Mouse (Mus musculus) forebrain, postnatal 0 days (tissue): ENCODE measurements around the gene Gm7173. TPM values are rescaled to one million over a fixed set of nuclear protein-coding genes. Genes with fewer than 3 reads are reported as not detected.
A peak's percentile ranks its signal among the peaks of the same experiment; 100 is the strongest.

Experiments used
- ATAC-seq: fragments of 200-750 bp; cut with Nextera tagmentation; 2 replicates; pipeline ENCODE4 v1.8.0; 2017; ENCODE audit warnings: mild to moderate bottlenecking, moderate library complexity
- DNase-seq: peaks from one replicate; pipeline ENCODE4 v3.0.0-alpha.2; 2015
- H3K27ac ChIP-seq: fragments of 300-500 bp; sonication (generic); 2 replicates; pipeline ENCODE4 v1.5.1; 2014; ENCODE audit warnings: low read depth, mild to moderate bottlenecking, antibody characterized with exemption, low read length, moderate library complexity, mixed read lengths
- H3K27me3 ChIP-seq: fragments of 300-500 bp; sonication (generic); 2 replicates; pipeline ENCODE4 v1.6.1; 2014; ENCODE audit warnings: mild to moderate bottlenecking, low read length, mixed read lengths; ENCODE audit not compliant: insufficient read depth
- H3K36me3 ChIP-seq: fragments of 300-500 bp; sonication (generic); 2 replicates; pipeline ENCODE4 v1.6.1; 2014; ENCODE audit warnings: mild to moderate bottlenecking, moderate library complexity; ENCODE audit not compliant: insufficient read depth
- H3K4me1 ChIP-seq: fragments of 300-500 bp; sonication (generic); 2 replicates; pipeline ENCODE4 v1.6.1; 2014; ENCODE audit warnings: antibody characterized with exemption; ENCODE audit not compliant: insufficient read depth
- H3K4me2 ChIP-seq: fragments of 300-500 bp; sonication (generic); 2 replicates; pipeline ENCODE4 v1.6.1; 2014; ENCODE audit warnings: low read depth, mild to moderate bottlenecking, moderate library complexity
- H3K4me3 ChIP-seq: fragments of 300-500 bp; sonication (generic); 2 replicates; pipeline ENCODE4 v1.5.1; 2014; ENCODE audit warnings: low read depth, low read length, mixed read lengths
- H3K9ac ChIP-seq: fragments of 300-500 bp; sonication (generic); 2 replicates; pipeline ENCODE4 v1.6.1; 2014; ENCODE audit warnings: mild to moderate bottlenecking
- H3K9me3 ChIP-seq: fragments of 300-500 bp; sonication (generic); 2 replicates; pipeline ENCODE4 v1.6.1; 2016; ENCODE audit warnings: low read length
- CTCF ChIP-seq: sonication (generic); IDR thresholded peaks from 2 replicates; pipeline ENCODE4 v1.5.1; 2016; ENCODE audit warnings: antibody characterized with exemption, control low read depth, low read depth
- WGBS: fragments of 180-500 bp; shearing (Covaris S2); extraction: QIAGEN DNeasy Blood & Tissue Kit; methylation state at CpG from one replicate; pipeline ENCODE4 v1.1.7; 2014; 5-methylcytosine and 5-hydroxymethylcytosine counted together
- polyA plus RNA-seq: library from polyadenylated mRNA; unstranded; fragments of >200 nt; fragmentation: Nextera tagmentation; extraction: Ambion mirVana; gene quantifications from 2 replicates; pipeline ENCODE4 v1.2.1, GENCODE M21; 2015
- total RNA-seq: library from RNA; depleted of rRNA; stranded (reverse); fragments of >200 nt; gene quantifications from 2 replicates; pipeline ENCODE4 v1.2.3, GENCODE M21; 2014; rRNA removed

The Gm7173 gene
- total RNA-seq: 1.9 and 6.1 TPM in 2 replicates
- 0.53 and 0.93 TPM in 2 replicates for polyA plus RNA-seq

- ATAC-seq (peak; percentile 84), DNase-seq (peak; percentile 54)
- Histone ChIP-seq H3K4me1 (no peaks in the 10 kb centered on the region), H3K4me3 (peak within 1 kb of the TSS; percentile 38), H3K27me3 (no peaks in the 10 kb centered on the region), H3K9ac (peak within 1 kb of the TSS; percentile 44), H3K9me3 (no peaks in the 10 kb centered on the region), H3K4me2 (peak within 1 kb of the TSS; percentile 46), H3K27ac (0 out of 2 replicates have a peak within 1 kb of the TSS, but pooled peaks have one; percentile 15), H3K36me3 (no peaks in the 10 kb centered on the region)
- TF ChIP-seq CTCF: no peak
- 32% methylated on average over 23 of the region's 23 CpGs for WGBS
Measured at GRCm38 (mm10) chrX:79516977-79517645, at the start of gene Gm7173. TSS of gene Gm7173 (minus strand) at chrX:79517285.

- no peaks in the 10 kb centered on the region for H3K27me3 ChIP-seq
- H3K9me3 ChIP-seq: no peaks in the 10 kb centered on the region
- peak overlapping the region; percentile 38 for H3K4me3 ChIP-seq
- WGBS: 49% methylated on average over 1 of the region's 1 CpGs
- no peak for TF ChIP-seq CTCF
- no peaks in the 10 kb centered on the region for H3K4me1 ChIP-seq
- H3K36me3 ChIP-seq: no peaks in the 10 kb centered on the region
- DNase-seq (no peak), ATAC-seq (0 out of 2 replicates have a peak, but pooled peaks have one; percentile 3)
- H3K27ac ChIP-seq: no peak overlapping the region
- peak overlapping the region; percentile 46 for H3K4me2 ChIP-seq
- no peak overlapping the region for H3K9ac ChIP-seq
Measured at GRCm38 (mm10) chrX:79517646-79518016, 546 bp upstream of the Gm7173 start.

DNA sequence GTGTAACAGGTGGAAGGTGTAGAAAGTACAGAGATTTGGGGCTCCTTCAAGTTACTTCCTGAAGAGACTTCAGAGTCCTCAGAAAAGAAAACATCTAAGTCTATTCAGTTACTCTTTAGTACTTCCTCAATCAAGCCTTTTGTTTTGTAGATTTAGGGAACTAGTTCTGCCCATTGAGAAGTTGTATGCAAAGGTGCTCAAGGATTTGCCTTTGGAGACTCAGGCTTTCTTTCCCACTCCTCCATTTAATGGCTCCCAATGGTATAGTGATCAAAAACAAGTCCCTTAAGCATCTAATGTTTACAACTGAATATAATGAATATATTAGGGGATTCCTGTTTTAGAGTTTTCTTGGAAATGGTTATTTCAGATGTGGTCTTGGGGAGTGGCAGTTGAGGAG lies 200.3 kb downstream of the Gm7173 start:
- no peaks in the 10 kb centered on the region for H3K36me3 ChIP-seq

More for the DNA sequence above, 200.3 kb downstream of the Gm7173 start:
- no peak for TF ChIP-seq CTCF
- Histone ChIP-seq H3K27ac (no peak overlapping the region), H3K27me3 (no peaks in the 10 kb centered on the region), H3K4me2 (no peak overlapping the region), H3K9ac (no peak overlapping the region), H3K9me3 (no peaks in the 10 kb centered on the region), H3K4me1 (no peaks in the 10 kb centered on the region), H3K4me3 (no peak overlapping the region)
- DNase-seq (no peak), ATAC-seq (no peak)

Other genes with a start within 250 kb of the Gm7173 start
- 0.46 and 0.81 TPM in 2 replicates for gene Mageb16, start 154.2 kb upstream of the Gm7173 start, total RNA-seq
- gene Mageb16, start 154.2 kb upstream of the Gm7173 start, polyA plus RNA-seq: 0.11 TPM in 1 of 2 replicates, not detected in the other